Mouse (Mus musculus): ENCODE measurements around the gene Mpped2. TPM values are rescaled to one million over a fixed set of nuclear protein-coding genes. Genes with fewer than 3 reads are reported as not detected.

The Mpped2 gene
- polyA plus RNA-seq (2012; ENCODE audit: insufficient read depth, insufficient read length, low replicate concordance, missing spikeins): not detected in 2 replicates

- peak; percentile 56; the same call in 1 of the 2 replicates for TF ChIP-seq CTCF (IDR thresholded peaks at IDR 0.05; ENCODE audit: insufficient read depth, low read depth, low read length)
- no peak for TF ChIP-seq POLR2A (IDR thresholded peaks at IDR 0.05; ENCODE audit: insufficient read depth, low read depth, low read length)
- WGBS: 1% methylated on average over 55 of the region's 56 CpGs
- Histone ChIP-seq H3K4me3 (ENCODE audit: insufficient read depth, low read depth, low read length) (peak within 1 kb of the TSS; percentile 68), H3K27ac (ENCODE audit: insufficient read depth, low read depth, low read length) (peak within 1 kb of the TSS; percentile 84), H3K4me1 (ENCODE audit: control insufficient read depth, insufficient read depth, low read length) (peaks cover 10% of the 10 kb centered on the region)
Measured at GRCm38 (mm10) chr2:106692783-106693701, at the start of gene Mpped2. Mpped2 (plus strand) TSS chr2:106693269.

GRCm38 (mm10) chr2:106644782-106645181, 48.3 kb upstream of the Mpped2 start:
- Histone ChIP-seq H3K27ac (ENCODE audit: insufficient read depth, low read depth, low read length) (no peak overlapping the region), H3K4me1 (ENCODE audit: control insufficient read depth, insufficient read depth, low read length) (no peaks in the 10 kb centered on the region), H3K4me3 (ENCODE audit: insufficient read depth, low read depth, low read length) (no peak overlapping the region)
- no peak for TF ChIP-seq POLR2A (IDR thresholded peaks at IDR 0.05; ENCODE audit: insufficient read depth, low read depth, low read length)
- TF ChIP-seq CTCF (IDR thresholded peaks at IDR 0.05; ENCODE audit: insufficient read depth, low read depth, low read length): no peak
- 80% methylated on average over 3 of the region's 3 CpGs for WGBS

GRCm38 (mm10) chr2:106649686-106650570, 43.1 kb upstream of the Mpped2 start:
- H3K27ac ChIP-seq (ENCODE audit: insufficient read depth, low read depth, low read length): peak overlapping the region; percentile 61; the same call in 1 of the 2 replicates
- H3K4me1 ChIP-seq (ENCODE audit: control insufficient read depth, insufficient read depth, low read length): peaks cover 3% of the 10 kb centered on the region; the same call in 1 of the 2 replicates
- no peak for TF ChIP-seq CTCF (IDR thresholded peaks at IDR 0.05; ENCODE audit: insufficient read depth, low read depth, low read length)
- TF ChIP-seq POLR2A (IDR thresholded peaks at IDR 0.05; ENCODE audit: insufficient read depth, low read depth, low read length): no peak
- 6% methylated on average over 25 of the region's 25 CpGs for WGBS
- peak overlapping the region; percentile 25 for H3K4me3 ChIP-seq (ENCODE audit: insufficient read depth, low read depth, low read length)

GRCm38 (mm10) chr2:106652151-106652550, 40.9 kb upstream of the Mpped2 start:
- H3K4me3 ChIP-seq (ENCODE audit: insufficient read depth, low read depth, low read length): no peak overlapping the region
- TF ChIP-seq POLR2A (IDR thresholded peaks at IDR 0.05; ENCODE audit: insufficient read depth, low read depth, low read length): no peak
- TF ChIP-seq CTCF (IDR thresholded peaks at IDR 0.05; ENCODE audit: insufficient read depth, low read depth, low read length): no peak
- no peak overlapping the region for H3K27ac ChIP-seq (ENCODE audit: insufficient read depth, low read depth, low read length)
- H3K4me1 ChIP-seq (ENCODE audit: control insufficient read depth, insufficient read depth, low read length): peaks cover 3% of the 10 kb centered on the region; the same call in 1 of the 2 replicates
- 67% methylated on average over 8 of the region's 8 CpGs for WGBS

GRCm38 (mm10) chr2:106652741-106653140, 40.3 kb upstream of the Mpped2 start:
- Histone ChIP-seq H3K27ac (ENCODE audit: insufficient read depth, low read depth, low read length) (no peak overlapping the region), H3K4me3 (ENCODE audit: insufficient read depth, low read depth, low read length) (no peak overlapping the region), H3K4me1 (ENCODE audit: control insufficient read depth, insufficient read depth, low read length) (peaks cover 3% of the 10 kb centered on the region; the same call in 1 of the 2 replicates)
- no peak for TF ChIP-seq CTCF (IDR thresholded peaks at IDR 0.05; ENCODE audit: insufficient read depth, low read depth, low read length)
- TF ChIP-seq POLR2A (IDR thresholded peaks at IDR 0.05; ENCODE audit: insufficient read depth, low read depth, low read length): no peak
- WGBS: 90% methylated on average over 4 of the region's 4 CpGs

GRCm38 (mm10) chr2:106653261-106653660, 39.8 kb upstream of the Mpped2 start:
- WGBS: 96% methylated on average over 4 of the region's 4 CpGs
- no peak overlapping the region for H3K4me3 ChIP-seq (ENCODE audit: insufficient read depth, low read depth, low read length)
- TF ChIP-seq CTCF (IDR thresholded peaks at IDR 0.05; ENCODE audit: insufficient read depth, low read depth, low read length) (no peak), POLR2A (IDR thresholded peaks at IDR 0.05; ENCODE audit: insufficient read depth, low read depth, low read length) (no peak)
- peaks cover 3% of the 10 kb centered on the region; the same call in 1 of the 2 replicates for H3K4me1 ChIP-seq (ENCODE audit: control insufficient read depth, insufficient read depth, low read length)
- H3K27ac ChIP-seq (ENCODE audit: insufficient read depth, low read depth, low read length): no peak overlapping the region

- peaks cover 1% of the 10 kb centered on the region; the same call in 1 of the 2 replicates for H3K4me1 ChIP-seq (ENCODE audit: control insufficient read depth, insufficient read depth, low read length)
- H3K4me3 ChIP-seq (ENCODE audit: insufficient read depth, low read depth, low read length): no peak overlapping the region
- WGBS: 69% methylated on average over 4 of the region's 4 CpGs
- no peak for TF ChIP-seq POLR2A (IDR thresholded peaks at IDR 0.05; ENCODE audit: insufficient read depth, low read depth, low read length)
- no peak for TF ChIP-seq CTCF (IDR thresholded peaks at IDR 0.05; ENCODE audit: insufficient read depth, low read depth, low read length)
- H3K27ac ChIP-seq (ENCODE audit: insufficient read depth, low read depth, low read length): no peak overlapping the region
Measured at GRCm38 (mm10) chr2:106655271-106655670, 37.8 kb upstream of the Mpped2 start.

- WGBS: 69% methylated on average over 11 of the region's 11 CpGs
- no peak for TF ChIP-seq CTCF (IDR thresholded peaks at IDR 0.05; ENCODE audit: insufficient read depth, low read depth, low read length)
- no peak for TF ChIP-seq POLR2A (IDR thresholded peaks at IDR 0.05; ENCODE audit: insufficient read depth, low read depth, low read length)
- Histone ChIP-seq H3K4me1 (ENCODE audit: control insufficient read depth, insufficient read depth, low read length) (no peaks in the 10 kb centered on the region), H3K4me3 (ENCODE audit: insufficient read depth, low read depth, low read length) (no peak overlapping the region), H3K27ac (ENCODE audit: insufficient read depth, low read depth, low read length) (no peak overlapping the region)
Measured at GRCm38 (mm10) chr2:106665271-106665670, 27.8 kb upstream of the Mpped2 start.
